Mouse (Mus musculus) retina, adult 2 months (tissue): ENCODE measurements around the gene Apon.
A peak's percentile ranks its signal among the peaks of the same experiment; 100 is the strongest.
"Not testable (repeated sequence)": the region's sequence is repeated elsewhere in the genome, so short reads cannot be mapped to it uniquely, and the experiment has no call there.

ENCODE experiments used
- DNase-seq: peaks from one replicate; pipeline ENCODE4 v3.0.0-alpha.2; 2012; ENCODE audit warnings: low read depth, low spot score

The Apon gene

GRCm38 (mm10) chr10:128232420-128232985, 21.4 kb upstream of the Apon start:
- DNase-seq, result peak; percentile 53

DNA sequence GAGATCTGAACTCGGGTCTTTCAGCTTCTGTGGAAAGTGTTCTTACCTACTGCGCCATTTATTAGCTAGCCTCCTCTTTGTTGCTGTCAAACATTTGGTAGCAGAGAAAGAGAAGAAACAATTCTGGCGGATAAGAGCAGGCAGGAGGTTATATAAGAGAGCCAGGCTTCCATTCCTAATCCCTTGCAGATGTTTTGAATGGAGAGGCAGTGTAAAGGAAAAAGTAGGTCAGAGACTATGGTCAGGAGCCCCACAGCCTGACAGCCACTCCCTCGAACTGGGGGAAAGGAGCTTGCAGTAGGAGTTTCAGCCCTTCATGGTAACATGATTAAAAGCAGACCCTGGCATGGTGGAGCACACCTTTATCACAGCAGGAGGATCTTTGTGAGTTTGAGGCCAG, 17.6 kb upstream of the Apon start:
- DNase-seq, result peak; percentile 23

GRCm38 (mm10) chr10:128237807-128238480, 16.0 kb upstream of the Apon start:
- no peak for DNase-seq

GRCm38 (mm10) chr10:128239140-128239539, 14.8 kb upstream of the Apon start:
- DNase-seq, result no peak

- DNase-seq, result no peak
Observed at GRCm38 (mm10) chr10:128240131-128240530, 13.8 kb upstream of the Apon start.

DNA sequence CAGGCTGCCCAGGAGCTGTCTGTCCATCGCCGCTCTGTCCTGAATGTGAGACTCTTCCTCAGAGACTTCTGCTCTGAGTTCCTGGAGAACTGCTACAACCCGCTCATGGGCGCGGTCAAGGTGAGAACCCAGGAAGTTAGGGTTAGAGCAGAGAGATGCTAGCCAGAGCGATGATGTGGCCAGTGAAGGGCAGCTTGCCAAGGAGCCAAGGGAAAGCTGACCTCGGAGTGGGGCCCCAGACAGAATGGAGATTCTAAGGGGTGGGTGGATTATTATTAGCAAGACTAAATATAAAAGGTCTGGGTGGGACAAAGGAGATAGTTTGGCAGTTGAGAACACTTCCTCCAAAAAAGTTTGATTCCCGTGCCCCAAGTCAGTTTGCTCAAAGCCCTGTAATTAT, 10.6 kb upstream of the Apon start:
- no peak for DNase-seq

DNA sequence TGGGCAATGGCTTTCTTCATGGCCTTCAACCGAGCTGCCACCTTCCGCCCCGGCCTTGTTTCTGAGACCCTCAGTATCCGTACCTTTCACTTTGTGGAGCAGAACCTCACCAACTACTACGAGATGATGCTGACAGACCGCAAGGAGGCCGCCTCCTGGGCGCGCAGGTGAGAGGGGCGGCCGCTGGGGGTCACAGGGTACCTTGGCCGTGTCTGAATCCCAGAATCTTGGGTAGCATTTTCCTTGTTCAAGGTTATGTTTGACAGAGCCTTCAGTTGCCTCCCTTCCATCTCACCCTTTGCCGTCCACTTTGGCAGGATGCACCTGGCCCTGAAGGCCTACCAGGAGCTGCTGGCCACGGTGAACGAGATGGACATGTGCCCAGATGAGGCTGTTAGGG, 9.8 kb upstream of the Apon start:
- no peak for DNase-seq

DNA sequence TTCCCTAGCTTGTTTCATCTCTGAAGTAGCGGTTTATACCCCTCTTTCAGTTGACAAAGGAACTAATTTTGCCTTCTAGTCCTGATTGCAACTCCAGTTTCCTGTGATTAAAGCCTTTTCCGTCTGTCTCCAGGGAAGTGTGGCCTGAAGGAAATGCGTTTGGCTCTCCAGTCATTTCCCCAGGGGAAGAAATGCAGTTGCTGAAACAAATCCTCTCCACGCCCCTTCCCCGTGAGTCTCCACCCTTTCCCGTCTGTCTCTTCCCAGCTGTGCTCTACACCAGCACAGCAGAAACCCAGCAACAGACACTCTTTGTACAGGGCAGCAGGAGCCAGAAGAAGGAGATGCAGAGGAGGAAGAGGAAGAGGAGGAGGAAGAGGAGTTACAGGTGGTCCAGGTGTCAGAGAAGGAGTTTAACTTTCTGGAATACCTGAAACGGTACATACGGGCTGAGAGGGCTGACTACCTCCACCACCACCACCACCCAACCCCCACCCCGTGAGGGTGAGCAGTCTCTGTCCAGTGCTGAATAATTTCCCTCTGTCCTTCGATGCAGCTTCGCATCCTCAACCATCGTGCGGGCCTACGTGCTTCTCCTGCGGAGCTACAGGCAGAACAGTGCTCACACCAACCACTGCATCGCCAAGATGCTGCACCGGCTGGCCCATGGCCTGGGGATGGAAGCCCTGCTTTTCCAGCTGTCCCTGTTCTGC, 6.7 kb upstream of the Apon start:
- no peak for DNase-seq

DNA sequence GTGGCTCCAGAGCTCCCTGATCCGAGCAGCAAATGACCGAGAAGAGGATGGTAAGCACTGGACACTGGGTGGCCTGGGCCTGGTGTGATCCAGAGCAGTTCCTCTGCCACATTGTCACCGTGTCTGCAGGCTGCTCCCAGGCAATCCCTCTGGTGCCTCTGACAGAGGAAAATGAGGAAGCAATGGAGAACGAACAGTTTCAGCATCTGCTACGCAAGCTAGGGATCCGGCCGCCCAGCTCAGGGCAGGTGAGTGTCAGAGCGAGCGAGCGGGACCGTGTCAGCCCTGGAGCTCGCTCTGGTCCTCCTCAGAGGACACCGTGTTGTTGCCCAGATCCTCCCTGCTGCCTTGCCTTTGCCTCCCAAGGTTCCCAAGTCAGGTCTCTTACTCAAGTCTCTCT, 3.3 kb upstream of the Apon start:
- no peak for DNase-seq

DNA sequence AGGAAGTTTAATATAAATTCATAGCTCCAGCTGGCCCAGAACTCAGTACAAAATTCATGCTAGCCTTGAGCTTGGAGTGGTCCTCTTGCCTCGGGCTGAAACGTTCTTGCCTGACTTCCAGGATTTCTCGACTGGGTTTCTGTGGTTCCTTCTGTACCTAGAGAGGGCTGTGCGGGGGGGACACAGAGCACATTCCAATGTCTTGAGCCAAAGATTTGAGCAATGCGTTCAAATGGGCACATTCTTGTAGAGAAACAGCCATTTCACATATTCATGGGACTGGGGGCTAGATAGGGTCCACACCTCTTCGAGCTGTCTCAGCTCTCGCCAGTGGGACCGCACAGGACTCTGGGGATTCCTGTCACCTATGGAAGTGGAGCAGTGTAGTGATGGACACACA, 2.0 kb downstream of the Apon start:
- no peak for DNase-seq

- no peak for DNase-seq
Observed at GRCm38 (mm10) chr10:128256328-128256727, 2.4 kb downstream of the Apon start.

DNA sequence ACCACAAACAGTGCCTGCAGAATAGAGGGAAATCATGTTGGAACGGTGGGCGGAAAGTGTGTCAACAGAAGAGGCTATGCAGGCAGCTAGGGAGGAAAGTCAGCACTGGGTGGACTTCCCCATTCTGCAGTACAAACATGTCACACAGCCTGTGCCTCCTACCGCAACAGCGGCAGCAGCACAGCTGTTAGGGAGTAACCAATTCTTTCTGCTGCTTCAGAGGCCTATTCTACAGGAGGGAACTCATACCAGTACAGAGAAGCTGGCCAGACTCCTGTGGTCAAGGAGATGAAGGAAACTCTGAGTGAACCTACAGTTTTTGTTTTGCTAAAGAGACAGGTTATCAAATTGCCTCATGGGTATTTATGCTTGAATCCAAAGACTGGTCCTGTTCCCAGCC, 5.1 kb downstream of the Apon start:
- DNase-seq, result no peak

- DNase-seq, result no peak
Observed at GRCm38 (mm10) chr10:128259946-128260345, 6.0 kb downstream of the Apon start.

- not testable (repeated sequence) for DNase-seq
Observed at GRCm38 (mm10) chr10:128260376-128260775, 6.5 kb downstream of the Apon start.

GRCm38 (mm10) chr10:128262300-128262699, 8.4 kb downstream of the Apon start:
- DNase-seq, result no peak

DNA sequence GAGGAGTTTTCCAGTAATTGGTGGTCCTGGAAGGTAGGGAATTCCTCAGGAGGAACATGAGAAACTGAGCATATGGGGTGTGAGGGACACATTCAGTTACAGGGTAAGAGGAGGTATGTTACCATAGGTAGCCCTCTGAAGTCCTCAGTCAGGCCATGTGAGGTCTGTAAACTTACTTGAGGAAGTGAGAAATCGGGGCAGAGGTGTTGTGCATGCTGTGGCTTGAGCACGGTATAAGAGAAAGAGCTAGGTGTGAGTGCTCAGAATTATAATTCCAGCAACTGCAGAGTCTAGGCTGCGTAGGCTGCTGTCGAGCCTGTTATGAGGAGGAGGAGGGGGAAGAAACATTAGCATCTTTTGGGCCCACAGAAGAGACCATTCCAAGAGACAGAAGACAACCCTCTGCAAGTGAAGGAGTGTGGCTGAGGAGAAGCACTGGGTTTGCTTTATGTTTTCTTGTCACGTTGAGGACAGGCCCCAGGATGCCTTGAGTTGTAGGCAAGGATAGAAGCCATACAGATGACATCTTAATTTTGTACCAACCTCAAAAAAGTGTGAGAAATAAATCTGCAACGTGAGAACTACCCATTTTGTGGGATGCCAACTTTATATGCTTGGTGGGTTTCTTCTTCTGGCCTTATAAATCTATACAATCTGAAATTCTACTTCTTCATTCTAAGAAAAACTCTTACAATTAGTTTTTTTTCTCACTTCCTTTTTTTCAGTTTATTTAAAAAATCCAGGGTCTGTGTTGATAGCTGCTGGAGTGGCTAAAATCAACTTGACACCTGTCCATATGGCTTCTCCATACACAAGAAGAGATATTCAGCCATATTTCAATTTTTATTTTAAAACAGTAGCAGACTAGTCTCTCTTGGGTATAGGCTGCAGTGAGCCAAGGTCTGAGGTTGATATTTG, 9.8 kb downstream of the Apon start:
- no peak for DNase-seq

GRCm38 (mm10) chr10:128268371-128268770, 14.5 kb downstream of the Apon start, which contains the start of gene Apof:
Gene Apof (plus strand): TSS chr10:128268671.
- DNase-seq, result no peak

- DNase-seq, result no peak
Observed at GRCm38 (mm10) chr10:128269206-128269910, 15.5 kb downstream of the Apon start.

DNA sequence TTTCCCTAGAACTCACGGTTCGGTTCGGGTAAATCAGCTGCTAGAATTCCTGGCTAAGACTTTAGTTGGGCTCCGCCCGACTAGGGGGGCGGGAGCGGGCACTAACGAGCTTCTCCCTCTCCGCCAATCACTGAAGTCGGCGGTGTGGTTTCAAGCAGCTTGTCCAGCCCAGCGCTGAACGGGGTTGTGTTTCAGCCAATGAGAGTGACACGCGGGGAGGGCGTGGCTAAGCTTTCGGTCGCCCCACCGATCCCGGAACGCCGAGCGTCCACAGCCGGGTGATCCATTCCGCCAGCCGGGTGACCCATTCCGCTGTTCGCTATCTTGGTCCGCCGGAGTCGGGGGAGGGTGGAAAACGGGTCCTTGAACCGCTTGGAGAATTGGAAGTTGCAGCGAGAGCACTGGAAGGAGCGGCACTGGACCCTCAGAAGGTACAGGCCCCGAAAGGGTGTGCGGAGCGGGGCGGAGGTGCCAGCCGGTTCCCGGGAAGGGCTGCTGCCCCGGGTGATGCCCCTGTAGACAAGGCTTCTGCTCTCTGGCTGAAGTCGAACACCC, 16.5 kb downstream of the Apon start, which contains the start of gene Stat2:
Stat2 (plus strand) TSS at position 273 of the 555 bp plus-strand sequence.
- peak; percentile 89 for DNase-seq

DNA sequence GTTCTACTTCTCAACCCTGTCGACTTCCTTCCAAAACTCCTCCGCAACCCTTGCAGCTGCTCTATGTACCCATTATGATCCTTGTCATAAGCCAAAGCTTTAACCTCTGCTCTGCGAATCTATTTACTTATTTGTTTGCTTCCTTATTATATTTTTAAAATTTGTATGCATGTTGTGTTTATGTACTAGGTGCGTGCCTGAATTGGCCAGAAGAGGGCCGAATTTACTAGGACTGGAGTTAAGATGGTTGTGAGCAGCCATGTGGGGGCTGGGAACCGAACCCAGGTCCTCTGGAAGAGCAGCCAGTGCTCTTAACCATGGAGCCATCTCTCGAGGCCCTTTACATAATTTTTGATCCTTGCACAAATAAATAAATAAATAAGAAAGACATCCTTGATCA, 17.0 kb downstream of the Apon start:
- no peak for DNase-seq

GRCm38 (mm10) chr10:128271883-128272282, 18.0 kb downstream of the Apon start:
- no peak for DNase-seq
